Mouse (Mus musculus) kidney, adult 2 months (tissue): ENCODE measurements around the gene Kcnk7.

ENCODE experiments used
- CTCF ChIP-seq: fragments of 200-500 bp; conservative IDR thresholded peaks from 2 replicates; pipeline ENCODE4 v1.5.1; 2011; ENCODE audit warnings: low read depth, mild to moderate bottlenecking, control low read depth, low read length, moderate library complexity, mixed read lengths; ENCODE audit not compliant: insufficient read depth, insufficient read length
- POLR2A ChIP-seq: fragments of 200-500 bp; IDR thresholded peaks from one replicate; pipeline ENCODE4 v1.6.1; 2011; ENCODE audit warnings: low read depth, low read length, control low read depth

DNA sequence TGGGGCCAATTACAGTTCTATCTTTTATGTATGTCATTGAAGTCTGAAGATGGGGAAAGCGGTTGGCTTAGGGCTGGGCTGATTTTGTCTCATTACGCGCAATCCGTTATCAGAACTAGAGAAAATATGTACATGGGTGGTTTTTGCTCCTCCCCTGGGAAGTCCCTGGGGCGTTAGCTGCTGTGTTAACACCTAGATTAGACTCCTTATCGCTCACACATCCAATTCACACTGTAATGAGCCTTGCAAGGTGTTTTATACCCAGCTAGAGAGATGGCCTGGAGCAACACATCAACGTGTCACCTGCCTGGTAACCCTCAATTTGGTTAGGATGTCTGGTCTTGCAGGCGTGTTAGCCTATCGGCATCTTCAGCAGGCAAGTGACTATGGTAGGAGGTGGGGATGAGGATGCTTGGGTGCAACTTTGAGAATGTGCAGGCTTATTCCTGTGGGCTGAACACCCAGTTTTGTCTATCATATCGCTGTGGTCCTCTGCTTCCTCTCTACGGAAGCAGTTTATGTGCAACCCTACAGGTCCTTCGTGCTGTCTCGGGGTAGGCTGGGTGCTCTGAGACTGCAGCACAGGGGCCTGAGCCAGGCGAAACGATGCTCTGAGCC is 22.9 kb downstream of the Kcnk7 start:
- TF ChIP-seq CTCF (no peak), POLR2A (no peak)
